ENCODE assay signal across 8 mouse cellular contexts in genomic region chr16:20498677-20499475, GRCm38 (mm10). TPM values are rescaled to one million over a fixed set of nuclear protein-coding genes. Genes with fewer than 3 reads are reported as not detected.
DNase-seq lines count a peak whose midpoint lies in the region; ATAC-seq lines count a peak whose summit lies in the region.

Gene Eif2b5 (plus strand): TSS chr16:20498817.

- ATAC-seq in megakaryocyte progenitor cell, adult 5-6 weeks (replicated peaks; ENCODE audit: poor library complexity) = peak; percentile 97

- peak; percentile 95 for DNase-seq in adipocyte (ENCODE audit: low spot score)
- DNase-seq in embryo, embryonic 10 days (ENCODE audit: low spot score) = peak; percentile 97
- peak; percentile 81 for DNase-seq in gastrocnemius, postnatal 10 days
- peak; percentile 93 for DNase-seq in induced T-regulatory cell, adult 2 months (ENCODE audit: low read depth)
- peak; percentile 88 to 95 for DNase-seq in left cerebral cortex, adult 9 months (ENCODE audit: low spot score in 2 of 2)
- DNase-seq in right cerebral cortex, postnatal 14 days = peak; percentile 83
- DNase-seq in urinary bladder, postnatal 36 days (ENCODE audit: low spot score in 2 of 2) = peak; percentile 93

RNA-seq across cellular contexts. Expression of gene Eif2b5, which starts in this region (rescaled TPM):
- total RNA-seq in gastrocnemius, postnatal 10 days (2021) = 10 to 100 TPM; 45.1 to 46.1 TPM
- total RNA-seq in megakaryocyte progenitor cell, adult 5-6 weeks (2015) = 58.4 and 64.7 TPM in 2 replicates
- 85.8 and 87.2 TPM in 2 replicates for total RNA-seq in megakaryocyte progenitor cell, adult 5-6 weeks (2017)

Comparison
In these comparisons a context has a peak if more than half of its experiments do, and no peak if none do; other contexts are left out.
1. Peak in every context shown above with its lines: DNase-seq and ATAC-seq.